ENCODE assay signal across 10 mouse cellular contexts in genomic region chr1:177708583-177709055, GRCm38 (mm10). TPM values are rescaled to one million over a fixed set of nuclear protein-coding genes. Genes with fewer than 3 reads are reported as not detected.
DNase-seq lines count a peak whose midpoint lies in the region; ATAC-seq and TF ChIP-seq lines count a peak whose summit lies in the region.
"Had no signal": no experiment of that assay in that cellular context is flagged by ENCODE, and none has a peak within 500 bp of the region (broad histone marks: within the 10 kb centered on the region; RNA-seq: fewer than 3 reads in every experiment).

No protein-coding gene starts in this region.

- no peak for TF ChIP-seq POLR2A in myocyte (IDR thresholded peaks at IDR 0.05; ENCODE audit: insufficient read length, low read depth)

- 0 out of 2 replicates have a peak, but pooled peaks have one; percentile 29 for ATAC-seq in kidney, embryonic 16.5 days (ENCODE audit: low FRiP score, low TSS enrichment)
- ATAC-seq in hindbrain, embryonic 12.5 days (ENCODE audit: low FRiP score): no peak

- H3K4me2 ChIP-seq in kidney, embryonic 16.5 days (replicated peaks; ENCODE audit: low read depth, low read length): no peak overlapping the region
- H3K4me2 ChIP-seq in myocyte (ENCODE audit: low read depth): peak overlapping the region; percentile 68
- no peak overlapping the region for H3K4me2 ChIP-seq in hindbrain, embryonic 12.5 days (replicated peaks)
- H3K4me2 ChIP-seq: neural tube, embryonic 13.5 days had no signal

- no peak overlapping the region for H3K9ac ChIP-seq in kidney, embryonic 16.5 days (replicated peaks; ENCODE audit: low read length)
- no peak overlapping the region for H3K9ac ChIP-seq in hindbrain, embryonic 12.5 days
- H3K9ac ChIP-seq: neural tube, embryonic 13.5 days had no signal

- H3K27ac ChIP-seq in kidney, embryonic 16.5 days (ENCODE audit: low read length): no peak overlapping the region
- no peak overlapping the region for H3K27ac ChIP-seq in hindbrain, embryonic 12.5 days
- H3K27ac ChIP-seq: neural tube, embryonic 13.5 days had no signal

- intact Hi-C loops in heart, postnatal 14 days (cut with DNase I): loop anchor here (10.0 kb wide), 1 partner anchor 724 kb away; no protein-coding TSS in a partner anchor

- no peaks in the 10 kb centered on the region for H3K79me2 ChIP-seq in myocyte (ENCODE audit: control insufficient read depth, insufficient read depth)

- H3K4me1 ChIP-seq in kidney, embryonic 16.5 days (ENCODE audit: insufficient read depth, low read length): no peaks in the 10 kb centered on the region
- no peaks in the 10 kb centered on the region for H3K4me1 ChIP-seq in hindbrain, embryonic 12.5 days
- H3K4me1 ChIP-seq: neural tube, embryonic 13.5 days had no signal

- 56% methylated on average over 4 of the region's 4 CpGs for WGBS in kidney, embryonic 16.5 days
- WGBS in hindbrain, embryonic 12.5 days: 59% methylated on average over 4 of the region's 4 CpGs

- peaks cover 6% of the 10 kb centered on the region; the same call in 1 of the 2 replicates for H3K9me3 ChIP-seq in kidney, embryonic 16.5 days (ENCODE audit: low read length)
- peaks cover 6% of the 10 kb centered on the region; the same call in 1 of the 2 replicates for H3K9me3 ChIP-seq in hindbrain, embryonic 12.5 days (replicated peaks)

- no peak overlapping the region for H3K4me3 ChIP-seq in kidney, embryonic 16.5 days (ENCODE audit: low read length)
- no peak overlapping the region for H3K4me3 ChIP-seq in myocyte
- no peak overlapping the region for H3K4me3 ChIP-seq in hindbrain, embryonic 12.5 days
- H3K4me3 ChIP-seq: neural tube, embryonic 13.5 days had no signal

- no peaks in the 10 kb centered on the region for H3K36me3 ChIP-seq in kidney, embryonic 16.5 days (ENCODE audit: insufficient read depth, low read length)
- no peaks in the 10 kb centered on the region for H3K36me3 ChIP-seq in myocyte (ENCODE audit: control insufficient read depth, insufficient read depth)
- no peaks in the 10 kb centered on the region for H3K36me3 ChIP-seq in hindbrain, embryonic 12.5 days
- H3K36me3 ChIP-seq: neural tube, embryonic 13.5 days had no signal

- DNase-seq in kidney, postnatal 14 days: no peak
- peak; percentile 32 for DNase-seq in adrenal gland, postnatal 14 days
- peak; percentile 25 to 37 for DNase-seq in heart, postnatal 14 days
- DNase-seq in right cerebral cortex, postnatal 4 days: no peak
- no peak for DNase-seq in cerebellum, postnatal 36 days
- DNase-seq: layer of hippocampus, postnatal 36 days had no signal

- no peak overlapping the region for H3ac ChIP-seq in myocyte (ENCODE audit: control insufficient read depth, insufficient read length)

- H3K27me3 ChIP-seq in kidney, embryonic 16.5 days (ENCODE audit: insufficient read depth, low read length): no peaks in the 10 kb centered on the region
- no peaks in the 10 kb centered on the region for H3K27me3 ChIP-seq in myocyte (ENCODE audit: control insufficient read depth, insufficient read depth, insufficient read length)
- no peaks in the 10 kb centered on the region for H3K27me3 ChIP-seq in hindbrain, embryonic 12.5 days
- H3K27me3 ChIP-seq: neural tube, embryonic 13.5 days had no signal

TF ChIP-seq in myocyte, 11 proteins besides CTCF, POLR2A, EP300 and RAD21:
- TF ChIP-seq REST (IDR thresholded peaks at IDR 0.05; ENCODE audit: insufficient read depth, insufficient read length) (no peak), TCF3 (IDR thresholded peaks at IDR 0.05; ENCODE audit: insufficient read length, low read depth) (no peak), MYOG (IDR thresholded peaks at IDR 0.05; ENCODE audit: control insufficient read depth in 1 of 3, insufficient read depth in 1 of 3, insufficient read length in 2 of 3, low read depth in 2 of 3) (peak in 2 of 3 experiments; percentile 6 to 15), SRF (IDR thresholded peaks at IDR 0.05; ENCODE audit: control insufficient read depth, insufficient read length, low read depth) (no peak), E2F4 (IDR thresholded peaks at IDR 0.05; ENCODE audit: insufficient read depth) (no peak), MYOD1 (IDR thresholded peaks at IDR 0.05; ENCODE audit: control insufficient read depth in 1 of 3, insufficient read length in 2 of 3, low read depth in 2 of 3) (peak in 2 of 3 experiments; percentile 78 to 87), POLR2AphosphoS2 (IDR thresholded peaks at IDR 0.05; ENCODE audit: insufficient read length, low read depth) (no peak), USF1 (IDR thresholded peaks at IDR 0.05; ENCODE audit: low read depth) (no peak), MAX (IDR thresholded peaks at IDR 0.05; ENCODE audit: low read depth) (no peak), CEBPB (IDR thresholded peaks at IDR 0.05; ENCODE audit: insufficient read depth, poor library complexity, severe bottlenecking) (0 out of 2 replicates have a peak, but pooled peaks have one; percentile 40), TCF12 (IDR thresholded peaks at IDR 0.05; ENCODE audit: insufficient read depth, poor library complexity, severe bottlenecking) (peak; percentile 16)

RNA-seq across cellular contexts. Expression of gene 1700016C15Rik, which starts 21.0 kb away (rescaled TPM):
- polyA plus RNA-seq in kidney, embryonic 16.5 days (2015; fragmentation: Nextera tagmentation; extraction: Ambion mirVana): 0.55 and 0.71 TPM in 2 replicates
- not detected in 2 replicates for total RNA-seq in adrenal gland, postnatal 14 days (2021)
- total RNA-seq in heart, postnatal 14 days (2021): not detected
- polyA plus RNA-seq in myocyte (2012; fragmentation: generic; extraction: Trizol): not detected
- not detected in 2 replicates for polyA plus RNA-seq in hindbrain, embryonic 12.5 days (2016; fragmentation: Nextera tagmentation; extraction: Ambion mirVana)
- total RNA-seq: layer of hippocampus, postnatal 36 days had no signal
- polyA plus RNA-seq: neural tube, embryonic 13.5 days had no signal

Comparison
In these comparisons a context has a peak if more than half of its experiments do, and no peak if none do; other contexts are left out.
1. DNase-seq: peak in adrenal gland, postnatal 14 days (single experiment) and heart, postnatal 14 days (2 of 2); none in kidney, postnatal 14 days (single experiment), right cerebral cortex, postnatal 4 days (single experiment) and cerebellum, postnatal 36 days (0 of 2).